17 mouse cellular contexts compared by ENCODE assay signal in genomic region chr1:178182251-178182650, GRCm38 (mm10).
"Had no signal": no experiment of that assay in that cellular context is flagged by ENCODE, and none has a peak within 500 bp of the region (broad histone marks: within the 10 kb centered on the region; RNA-seq: fewer than 3 reads in every experiment).

No protein-coding gene starts in this region.

- H3K4me3 ChIP-seq: midbrain, embryonic 10.5 days; midbrain, embryonic 12.5 days; myocyte; neural tube, embryonic 13.5 days; neural tube, embryonic 15.5 days; stomach, embryonic 15.5 days had no signal

- H3K4me1 ChIP-seq: midbrain, embryonic 12.5 days; stomach, embryonic 15.5 days had no signal

- H3K4me2 ChIP-seq: lung, embryonic 14.5 days; midbrain, embryonic 12.5 days; neural tube, embryonic 13.5 days; neural tube, embryonic 15.5 days; stomach, embryonic 15.5 days had no signal

- DNase-seq: lung, adult 18-20 months; lung, embryonic 14.5 days; lung, postnatal 10 days; lung, postnatal 4 days; midbrain, embryonic 14.5 days; right cerebral cortex, postnatal 14 days; thymus, adult 2 months; thymus, postnatal 25 days; thymus, postnatal 4 days had no signal

- H3K36me3 ChIP-seq: midbrain, embryonic 10.5 days; midbrain, embryonic 12.5 days; neural tube, embryonic 13.5 days; neural tube, embryonic 15.5 days; stomach, embryonic 15.5 days had no signal

- ATAC-seq: midbrain, embryonic 16.5 days had no signal

- H3K27me3 ChIP-seq: midbrain, embryonic 12.5 days; neural tube, embryonic 13.5 days; neural tube, embryonic 15.5 days; stomach, embryonic 15.5 days had no signal

- H3K9me3 ChIP-seq: midbrain, embryonic 10.5 days; midbrain, embryonic 12.5 days; neural tube, embryonic 13.5 days; neural tube, embryonic 15.5 days; stomach, embryonic 15.5 days had no signal

- H3K27ac ChIP-seq: midbrain, embryonic 10.5 days; midbrain, embryonic 12.5 days; neural tube, embryonic 13.5 days; neural tube, embryonic 15.5 days; stomach, embryonic 15.5 days; stomach, postnatal 0 days had no signal

- H3K9ac ChIP-seq: lung, embryonic 14.5 days; midbrain, embryonic 12.5 days; neural tube, embryonic 13.5 days; neural tube, embryonic 15.5 days; stomach, embryonic 15.5 days had no signal
